Mouse (Mus musculus) layer of hippocampus, adult 9-10 months (tissue): ENCODE data around the gene Lrrn4.

ENCODE experiments used
- DNase-seq: peaks from one replicate; pipeline ENCODE4 v3.0.0; 2022; ENCODE audit warnings: low spot score

The Lrrn4 gene

DNA sequence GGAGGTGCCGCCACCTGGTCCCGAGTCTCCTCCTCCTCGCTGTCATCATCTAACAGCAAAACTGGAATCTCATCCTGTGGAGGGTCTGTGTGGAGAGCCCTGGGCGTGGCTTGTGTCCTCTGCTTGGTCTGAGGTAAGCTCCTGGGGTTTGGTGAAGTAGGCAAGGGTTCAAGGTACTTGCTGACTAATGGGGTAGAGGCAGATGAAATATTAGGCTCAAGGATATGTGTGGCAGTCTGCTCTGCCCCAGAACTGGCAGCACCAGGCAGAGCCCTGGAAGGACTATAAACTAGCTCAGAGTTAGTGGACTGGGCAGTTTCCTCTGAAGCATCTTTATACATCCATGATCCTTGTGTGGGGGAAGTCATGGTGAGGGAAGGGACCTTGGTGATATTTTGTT is 10.4 kb downstream of the Lrrn4 start:
- no peak for DNase-seq

DNA sequence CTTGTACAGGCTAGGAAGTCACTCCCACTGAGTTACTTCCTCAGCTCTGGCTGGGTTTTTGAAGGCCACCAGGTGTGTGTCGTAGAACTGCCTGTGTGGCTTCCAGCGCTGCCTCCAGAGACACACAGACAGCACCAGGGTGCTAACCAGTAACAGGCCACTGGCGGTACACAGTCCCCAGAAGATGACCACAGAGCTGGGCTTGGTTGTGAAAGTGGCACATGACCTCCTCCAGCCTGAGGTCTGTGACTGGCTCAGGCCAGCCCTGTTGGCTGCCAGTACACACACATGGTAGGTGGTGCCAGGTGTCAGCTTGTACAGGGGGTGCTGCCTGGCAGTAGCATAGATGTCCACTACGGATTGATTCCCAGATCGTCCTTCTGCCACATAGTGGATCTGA is 11.0 kb downstream of the Lrrn4 start:
- no peak for DNase-seq

DNA sequence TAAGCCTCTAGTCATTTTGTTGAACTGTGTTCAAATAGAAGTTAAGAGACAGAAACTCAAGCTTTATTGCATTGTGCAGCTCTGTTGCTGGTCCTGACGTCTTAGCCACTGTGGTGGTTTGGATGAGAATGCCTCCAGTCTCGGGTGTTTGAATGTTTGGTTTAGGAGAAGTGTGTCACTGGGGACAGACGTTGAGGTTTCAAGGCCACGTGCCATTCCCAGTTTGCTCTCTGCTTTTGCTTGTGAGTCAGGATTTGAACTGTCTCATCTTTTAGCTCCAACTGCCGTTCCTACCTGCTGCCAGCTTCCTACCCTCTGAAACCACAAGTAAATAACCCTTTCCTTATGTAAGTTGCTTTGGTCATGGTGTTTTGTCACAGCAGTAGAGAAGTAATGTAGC is 13.2 kb downstream of the Lrrn4 start:
- DNase-seq = no peak

DNA sequence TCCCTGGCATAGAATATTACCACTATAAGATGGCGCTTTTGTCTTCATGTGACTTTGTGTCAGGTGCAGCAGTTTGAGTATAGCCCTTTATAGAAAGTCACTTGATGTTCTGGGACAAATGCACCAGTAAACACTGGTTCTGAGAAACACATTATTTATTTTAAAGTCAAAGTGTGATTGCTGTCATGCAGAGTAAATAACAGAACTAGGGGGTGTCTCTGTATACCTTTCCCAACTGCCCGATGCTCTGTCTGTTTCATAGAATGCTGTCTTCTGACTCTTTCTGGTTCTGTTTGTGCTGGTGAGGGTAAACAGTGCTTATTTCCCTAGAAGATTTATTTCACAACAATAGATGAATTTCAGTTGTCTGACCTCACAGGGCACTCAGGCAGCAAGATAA is 17.4 kb downstream of the Lrrn4 start:
- no peak for DNase-seq

DNA sequence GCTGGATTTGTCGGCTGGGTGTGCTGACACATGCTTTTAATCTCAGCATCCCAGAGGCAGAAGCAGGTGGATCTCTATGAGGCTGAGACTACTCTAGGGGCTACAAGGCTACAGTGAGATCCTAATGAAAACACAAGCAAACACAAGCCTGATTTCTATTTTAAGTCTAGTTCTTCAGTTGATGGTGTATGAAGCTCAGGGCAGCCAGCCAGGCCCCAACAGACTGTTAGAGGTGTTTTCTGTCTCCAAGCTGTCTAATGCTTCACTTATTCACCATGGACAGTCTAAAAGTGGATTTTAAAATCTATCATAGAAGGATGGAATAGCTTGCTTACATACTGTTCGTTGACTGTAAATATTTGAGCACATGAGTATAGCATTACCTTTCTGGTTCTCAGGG is 19.2 kb downstream of the Lrrn4 start:
- DNase-seq = no peak

DNA sequence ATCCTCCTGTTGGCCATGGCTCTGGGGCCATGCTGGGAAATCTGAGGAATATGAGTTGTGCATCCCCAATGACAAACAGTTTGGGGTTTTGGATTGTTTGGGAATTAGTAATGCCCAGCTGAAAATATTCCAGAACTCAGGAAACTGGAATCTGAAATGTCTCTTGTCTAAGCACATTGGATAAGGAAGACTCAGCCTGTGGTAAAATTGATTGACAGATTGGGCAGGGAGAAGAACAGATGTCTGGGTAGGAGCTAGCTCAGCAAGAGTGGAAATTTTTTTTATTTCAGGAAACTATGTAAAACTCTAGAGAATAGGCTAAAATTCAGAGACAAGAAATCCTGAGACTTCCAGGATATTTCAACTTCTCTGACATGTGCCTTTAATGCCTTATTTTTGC is 20.3 kb downstream of the Lrrn4 start:
- no peak for DNase-seq

DNA sequence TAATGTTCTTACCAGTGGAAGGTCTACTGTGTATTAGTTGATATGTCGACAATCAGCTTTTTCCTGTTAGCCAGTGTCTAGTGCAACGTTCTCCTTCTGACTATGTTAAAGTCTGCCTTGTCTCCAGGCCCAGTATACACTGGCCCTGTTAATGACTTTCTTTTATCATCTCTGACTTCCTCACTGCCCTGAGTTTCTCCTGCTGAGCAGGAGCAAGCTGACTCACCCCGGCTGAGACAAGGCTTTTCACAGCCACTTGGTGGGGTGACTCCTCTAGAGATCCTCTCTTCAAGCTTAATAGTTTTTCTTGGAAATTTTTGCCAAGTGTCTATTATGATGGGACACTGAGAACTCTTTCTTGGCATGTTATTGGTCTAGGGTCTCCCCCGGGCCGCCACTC is 24.4 kb downstream of the Lrrn4 start:
- no peak for DNase-seq

DNA sequence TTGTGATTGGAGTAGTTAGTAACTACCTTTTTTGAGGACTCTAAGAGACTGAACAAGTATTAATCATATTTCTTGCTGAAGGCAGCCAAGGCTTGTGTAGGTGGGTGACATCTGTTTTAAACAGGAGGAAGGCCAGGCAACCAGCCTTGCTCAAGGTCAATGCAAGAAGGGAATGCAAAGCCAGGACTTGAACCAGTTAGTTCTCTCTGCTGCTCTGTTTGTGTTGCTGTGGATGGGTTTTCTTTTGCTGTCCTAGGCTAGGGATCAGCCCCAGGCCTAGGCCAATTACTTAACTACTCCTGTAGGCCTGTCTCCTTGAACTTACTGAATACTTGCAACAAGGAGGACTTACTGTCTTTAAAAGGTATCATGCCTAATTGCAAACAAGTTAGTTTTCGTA is 27.6 kb downstream of the Lrrn4 start:
- no peak for DNase-seq

DNA sequence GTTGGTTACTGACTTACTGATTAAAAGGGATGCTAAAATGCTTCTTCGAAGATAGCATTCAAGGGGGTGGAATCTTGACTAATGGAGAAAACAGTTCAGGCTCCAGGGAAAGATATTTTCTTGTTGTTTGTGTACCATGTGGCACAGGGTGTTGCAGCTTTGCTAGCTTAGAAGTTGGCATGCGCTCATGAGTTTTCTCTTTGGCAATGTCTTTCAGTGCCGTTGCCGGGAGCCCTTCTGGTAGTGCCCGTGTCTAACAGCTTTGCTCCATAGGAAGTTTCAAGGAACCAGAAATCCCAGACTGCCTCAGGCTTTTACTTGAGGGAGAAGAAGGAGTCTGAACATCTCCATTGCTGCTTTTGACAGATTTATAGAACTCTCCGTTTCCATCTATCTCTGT is 31.6 kb downstream of the Lrrn4 start:
- DNase-seq = no peak

DNA sequence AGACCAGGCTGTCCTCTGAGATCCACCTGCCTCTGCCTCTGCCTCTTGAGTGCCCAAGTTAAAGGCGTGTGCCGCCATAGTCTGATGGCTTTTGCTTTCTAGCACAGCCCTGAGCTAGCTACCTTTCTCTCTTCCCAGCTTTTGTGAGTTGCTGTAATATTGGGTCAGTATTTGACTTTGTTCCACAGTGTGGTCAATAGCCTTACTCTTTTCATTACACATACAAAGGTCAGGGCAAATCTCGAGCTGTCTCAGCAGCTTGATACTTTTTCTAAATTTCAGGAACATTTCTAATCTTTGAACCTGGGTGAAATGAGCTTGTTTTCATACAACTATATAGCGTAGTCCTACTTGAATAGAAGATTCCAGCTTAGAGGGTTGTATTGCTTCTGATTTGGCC is 32.3 kb downstream of the Lrrn4 start:
- DNase-seq = no peak

DNA sequence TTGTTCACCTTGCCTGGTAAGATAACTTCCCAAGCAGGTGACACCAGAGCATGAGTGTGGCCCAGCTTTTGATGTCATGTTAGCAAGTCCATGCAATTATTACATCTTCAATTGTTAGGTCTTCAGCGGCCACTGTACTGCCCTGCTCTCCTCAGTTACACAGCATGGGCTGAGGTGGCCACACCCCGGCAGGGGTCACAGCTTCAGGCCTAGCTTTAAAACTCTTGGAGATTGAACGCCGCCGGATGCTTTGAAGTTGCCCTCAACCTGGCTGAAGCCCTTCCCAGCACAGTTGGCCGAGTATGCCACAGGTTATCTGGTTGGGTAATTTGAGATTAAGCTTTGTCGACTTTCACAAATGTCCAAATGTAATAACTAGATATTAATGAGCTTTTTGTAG is 33.1 kb downstream of the Lrrn4 start:
- DNase-seq = no peak

DNA sequence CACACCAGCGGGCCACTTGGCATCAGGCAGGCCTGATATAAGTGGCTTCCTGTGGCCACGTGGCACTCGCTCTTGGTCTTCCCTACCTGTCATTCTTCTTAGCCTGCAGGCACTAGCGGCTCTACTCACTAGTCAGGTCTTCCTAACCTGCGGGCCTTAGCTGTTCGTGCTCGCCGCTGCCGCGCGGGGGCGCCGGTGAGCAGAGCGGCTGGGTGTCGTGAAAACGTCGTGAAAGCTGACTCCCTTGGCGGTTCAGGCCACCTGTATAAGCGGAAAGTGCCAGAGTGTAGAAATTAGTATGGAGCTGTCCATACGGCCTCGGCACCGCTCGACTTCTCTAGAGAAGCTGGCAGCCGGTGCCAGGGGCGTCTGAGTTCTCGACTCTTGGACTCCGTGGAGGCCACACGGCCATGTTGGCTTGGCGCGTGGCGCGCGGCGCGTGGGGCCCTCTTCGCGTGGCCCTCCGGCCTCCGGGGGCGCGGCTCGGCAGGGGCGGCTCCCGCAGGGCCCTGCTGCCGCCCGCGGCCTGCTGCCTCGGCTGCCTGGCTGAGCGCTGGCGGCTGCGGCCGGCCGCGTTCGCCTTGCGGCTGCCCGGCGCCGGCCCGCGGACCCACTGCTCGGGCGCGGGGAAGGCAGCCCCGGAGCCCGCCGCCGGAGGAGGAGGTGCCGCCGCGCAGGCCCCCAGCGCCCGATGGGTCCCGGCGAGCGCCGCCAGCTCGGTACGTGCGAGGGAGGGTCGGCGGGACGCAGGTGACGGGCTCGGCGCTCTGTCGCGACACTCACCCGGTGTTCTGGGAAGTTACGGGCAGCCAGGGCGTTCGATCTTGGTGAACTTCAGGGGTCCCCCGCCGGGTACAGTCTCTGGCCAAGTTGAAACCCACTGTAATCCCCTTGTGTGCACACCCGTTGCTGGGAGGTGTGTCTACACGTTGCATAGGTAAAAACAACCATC is 34.0 kb downstream of the Lrrn4 start, which contains the start of gene Crls1:
Gene Crls1, plus strand, starts transcription at position 260 of the 952 bp plus-strand sequence.
- peak; percentile 96 for DNase-seq

DNA sequence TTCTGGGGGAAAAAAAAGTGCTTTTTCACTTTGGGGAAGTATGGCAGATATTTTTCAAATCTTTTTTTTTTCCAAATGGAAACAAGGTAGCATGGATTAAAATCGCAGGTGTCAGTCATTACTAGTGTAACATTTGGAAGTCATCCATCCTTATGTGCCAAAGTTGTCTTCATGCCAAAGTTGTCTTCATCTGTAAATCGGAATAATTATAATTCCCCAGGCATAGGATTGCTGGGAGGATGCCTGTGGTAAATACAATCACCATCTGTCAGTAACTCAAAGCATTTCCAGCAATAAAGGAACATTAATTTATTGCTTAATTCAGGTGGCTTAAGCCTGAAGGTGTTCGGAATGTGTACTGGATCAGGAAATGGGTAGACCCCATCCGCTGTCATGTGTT is 39.6 kb downstream of the Lrrn4 start:
- DNase-seq = no peak
